Mouse (Mus musculus): ENCODE data around the gene Ralgps1. TPM values are rescaled to one million over a fixed set of nuclear protein-coding genes. Genes with fewer than 3 reads are reported as not detected.

The Ralgps1 gene
- polyA plus RNA-seq, 1 experiment from 2014 or later = 19.5 TPM

- Histone ChIP-seq H3K9ac (ENCODE audit: low read length) (no peak overlapping the region), H3K4me2 (ENCODE audit: low read depth, low read length, severe bottlenecking) (no peak overlapping the region), H3K27ac (ENCODE audit: low read depth, low read length) (no peak overlapping the region), H3K4me3 (ENCODE audit: low read depth, low read length) (no peak overlapping the region), H3K27me3 (ENCODE audit: control insufficient read depth, insufficient read depth, low read length) (no peaks in the 10 kb centered on the region), H3K9me3 (ENCODE audit: control insufficient read depth, low read length) (no peaks in the 10 kb centered on the region), H3K4me1 (replicated peaks; ENCODE audit: control insufficient read depth, insufficient read depth, low read length) (peaks cover 8% of the 10 kb centered on the region), H3K36me3 (ENCODE audit: control insufficient read depth, insufficient read depth, low read length) (no peaks in the 10 kb centered on the region)
- peak; percentile 84 for DNase-seq (ENCODE audit: low spot score)
- WGBS = 17% methylated on average over 7 of the region's 7 CpGs
- ATAC-seq (replicated peaks; ENCODE audit: low FRiP score) = peak; percentile 75; the same call in 1 of the 2 replicates
Measured at GRCm38 (mm10) chr2:33316516-33316915, 54.8 kb downstream of the Ralgps1 start.

- H3K4me3 ChIP-seq (ENCODE audit: low read depth, low read length) = no peak overlapping the region
Measured at GRCm38 (mm10) chr2:33316063-33316405, 55.3 kb downstream of the Ralgps1 start.

GRCm38 (mm10) chr2:33315233-33316062 lies 55.8 kb downstream of the Ralgps1 start:
- DNase-seq (ENCODE audit: low spot score) (no peak), ATAC-seq (replicated peaks; ENCODE audit: low FRiP score) (no peak)
- Histone ChIP-seq H3K4me1 (replicated peaks; ENCODE audit: control insufficient read depth, insufficient read depth, low read length) (peaks cover 8% of the 10 kb centered on the region), H3K4me2 (ENCODE audit: low read depth, low read length, severe bottlenecking) (no peak overlapping the region), H3K36me3 (ENCODE audit: control insufficient read depth, insufficient read depth, low read length) (no peaks in the 10 kb centered on the region), H3K9me3 (ENCODE audit: control insufficient read depth, low read length) (no peaks in the 10 kb centered on the region), H3K27ac (ENCODE audit: low read depth, low read length) (no peak overlapping the region), H3K9ac (ENCODE audit: low read length) (no peak overlapping the region), H3K27me3 (ENCODE audit: control insufficient read depth, insufficient read depth, low read length) (no peaks in the 10 kb centered on the region), H3K4me3 (ENCODE audit: low read depth, low read length) (no peak overlapping the region)
- WGBS = 87% methylated on average over 4 of the region's 4 CpGs

More at GRCm38 (mm10) chr2:33316063-33316405, 55.3 kb downstream of the Ralgps1 start:
- 85% methylated on average over 1 of the region's 1 CpGs for WGBS
- Histone ChIP-seq H3K9ac (ENCODE audit: low read length) (no peak overlapping the region), H3K9me3 (ENCODE audit: control insufficient read depth, low read length) (no peaks in the 10 kb centered on the region), H3K27ac (ENCODE audit: low read depth, low read length) (no peak overlapping the region), H3K4me2 (ENCODE audit: low read depth, low read length, severe bottlenecking) (no peak overlapping the region), H3K36me3 (ENCODE audit: control insufficient read depth, insufficient read depth, low read length) (no peaks in the 10 kb centered on the region), H3K27me3 (ENCODE audit: control insufficient read depth, insufficient read depth, low read length) (no peaks in the 10 kb centered on the region), H3K4me1 (replicated peaks; ENCODE audit: control insufficient read depth, insufficient read depth, low read length) (peaks cover 8% of the 10 kb centered on the region)
- DNase-seq (ENCODE audit: low spot score) (no peak), ATAC-seq (replicated peaks; ENCODE audit: low FRiP score) (no peak)

- H3K4me1 ChIP-seq (replicated peaks; ENCODE audit: control insufficient read depth, insufficient read depth, low read length) = no peaks in the 10 kb centered on the region
- no peak overlapping the region for H3K27ac ChIP-seq (ENCODE audit: low read depth, low read length)
- H3K4me2 ChIP-seq (ENCODE audit: low read depth, low read length, severe bottlenecking) = no peak overlapping the region
- ATAC-seq (replicated peaks; ENCODE audit: low FRiP score) (no peak), DNase-seq (ENCODE audit: low spot score) (no peak)
- no peaks in the 10 kb centered on the region for H3K27me3 ChIP-seq (ENCODE audit: control insufficient read depth, insufficient read depth, low read length)
- H3K9ac ChIP-seq (ENCODE audit: low read length) = no peak overlapping the region
- WGBS = 91% methylated on average over 9 of the region's 9 CpGs
- no peaks in the 10 kb centered on the region for H3K36me3 ChIP-seq (ENCODE audit: control insufficient read depth, insufficient read depth, low read length)
- H3K4me3 ChIP-seq (ENCODE audit: low read depth, low read length) = no peak overlapping the region
- no peaks in the 10 kb centered on the region for H3K9me3 ChIP-seq (ENCODE audit: control insufficient read depth, low read length)
Measured at GRCm38 (mm10) chr2:33309426-33309825, 61.9 kb downstream of the Ralgps1 start.

- no peak overlapping the region for H3K4me3 ChIP-seq (ENCODE audit: low read depth, low read length)
- H3K4me2 ChIP-seq (ENCODE audit: low read depth, low read length, severe bottlenecking) = no peak overlapping the region
- WGBS = 93% methylated on average over 3 of the region's 3 CpGs
Measured at GRCm38 (mm10) chr2:33306565-33306964, 64.7 kb downstream of the Ralgps1 start.

GRCm38 (mm10) chr2:33303416-33303947 lies 67.8 kb downstream of the Ralgps1 start:
- no peak overlapping the region for H3K4me3 ChIP-seq (ENCODE audit: low read depth, low read length)
- WGBS = 83% methylated on average over 11 of the region's 11 CpGs
- no peak for ATAC-seq (replicated peaks; ENCODE audit: low FRiP score)
- no peak for DNase-seq (ENCODE audit: low spot score)
- no peak overlapping the region for H3K9ac ChIP-seq (ENCODE audit: low read length)
- no peak overlapping the region for H3K27ac ChIP-seq (ENCODE audit: low read depth, low read length)
- H3K4me1 ChIP-seq (replicated peaks; ENCODE audit: control insufficient read depth, insufficient read depth, low read length) = no peaks in the 10 kb centered on the region
- H3K36me3 ChIP-seq (ENCODE audit: control insufficient read depth, insufficient read depth, low read length) = no peaks in the 10 kb centered on the region
- H3K4me2 ChIP-seq (ENCODE audit: low read depth, low read length, severe bottlenecking) = no peak overlapping the region
- H3K27me3 ChIP-seq (ENCODE audit: control insufficient read depth, insufficient read depth, low read length) = no peaks in the 10 kb centered on the region
- no peaks in the 10 kb centered on the region for H3K9me3 ChIP-seq (ENCODE audit: control insufficient read depth, low read length)

More at GRCm38 (mm10) chr2:33306565-33306964, 64.7 kb downstream of the Ralgps1 start:
- Histone ChIP-seq H3K27me3 (ENCODE audit: control insufficient read depth, insufficient read depth, low read length) (no peaks in the 10 kb centered on the region), H3K4me1 (replicated peaks; ENCODE audit: control insufficient read depth, insufficient read depth, low read length) (no peaks in the 10 kb centered on the region), H3K27ac (ENCODE audit: low read depth, low read length) (no peak overlapping the region), H3K9me3 (ENCODE audit: control insufficient read depth, low read length) (no peaks in the 10 kb centered on the region), H3K9ac (ENCODE audit: low read length) (no peak overlapping the region), H3K36me3 (ENCODE audit: control insufficient read depth, insufficient read depth, low read length) (no peaks in the 10 kb centered on the region)
- no peak for ATAC-seq (replicated peaks; ENCODE audit: low FRiP score)
- DNase-seq (ENCODE audit: low spot score) = no peak

- no peaks in the 10 kb centered on the region for H3K4me1 ChIP-seq (replicated peaks; ENCODE audit: control insufficient read depth, insufficient read depth, low read length)
- H3K9ac ChIP-seq (ENCODE audit: low read length) = no peak overlapping the region
- H3K4me2 ChIP-seq (ENCODE audit: low read depth, low read length, severe bottlenecking) = no peak overlapping the region
- no peaks in the 10 kb centered on the region for H3K9me3 ChIP-seq (ENCODE audit: control insufficient read depth, low read length)
- no peak for ATAC-seq (replicated peaks; ENCODE audit: low FRiP score)
- WGBS = 75% methylated on average over 4 of the region's 4 CpGs
- no peaks in the 10 kb centered on the region for H3K27me3 ChIP-seq (ENCODE audit: control insufficient read depth, insufficient read depth, low read length)
- DNase-seq (ENCODE audit: low spot score) = no peak
- H3K36me3 ChIP-seq (ENCODE audit: control insufficient read depth, insufficient read depth, low read length) = no peaks in the 10 kb centered on the region
- no peak overlapping the region for H3K4me3 ChIP-seq (ENCODE audit: low read depth, low read length)
- no peak overlapping the region for H3K27ac ChIP-seq (ENCODE audit: low read depth, low read length)
Measured at GRCm38 (mm10) chr2:33302828-33303227, 68.5 kb downstream of the Ralgps1 start.

GRCm38 (mm10) chr2:33302405-33302804 lies 68.9 kb downstream of the Ralgps1 start:
- ATAC-seq (replicated peaks; ENCODE audit: low FRiP score) (no peak), DNase-seq (ENCODE audit: low spot score) (no peak)
- Histone ChIP-seq H3K27ac (ENCODE audit: low read depth, low read length) (no peak overlapping the region), H3K9ac (ENCODE audit: low read length) (no peak overlapping the region), H3K4me1 (replicated peaks; ENCODE audit: control insufficient read depth, insufficient read depth, low read length) (no peaks in the 10 kb centered on the region), H3K27me3 (ENCODE audit: control insufficient read depth, insufficient read depth, low read length) (no peaks in the 10 kb centered on the region), H3K4me3 (ENCODE audit: low read depth, low read length) (no peak overlapping the region), H3K36me3 (ENCODE audit: control insufficient read depth, insufficient read depth, low read length) (no peaks in the 10 kb centered on the region), H3K4me2 (ENCODE audit: low read depth, low read length, severe bottlenecking) (no peak overlapping the region), H3K9me3 (ENCODE audit: control insufficient read depth, low read length) (no peaks in the 10 kb centered on the region)
- 77% methylated on average over 3 of the region's 3 CpGs for WGBS

Measured in forebrain, embryonic 11.5 days (tissue).